Mouse (Mus musculus) lung, postnatal 10 days (tissue): ENCODE data around the gene Ccng2.
A peak's percentile ranks its signal among the peaks of the same experiment; 100 is the strongest.

ENCODE experiments used
- DNase-seq: peaks from one replicate; pipeline ENCODE4 v3.0.0; 2021

Ccng2 gene

GRCm38 (mm10) chr5:93264136-93264700, 2.8 kb upstream of the Ccng2 start:
- no peak for DNase-seq

GRCm38 (mm10) chr5:93265164-93265800, 1.8 kb upstream of the Ccng2 start:
- DNase-seq: peak; percentile 19

- peak; percentile 26 for DNase-seq
Measured at GRCm38 (mm10) chr5:93265801-93266580, 1.1 kb upstream of the Ccng2 start.

GRCm38 (mm10) chr5:93267851-93268606, 972 bp downstream of the Ccng2 start:
- DNase-seq: peak; percentile 93

- DNase-seq: no peak
Measured at GRCm38 (mm10) chr5:93270095-93270494, 3.0 kb downstream of the Ccng2 start.

- no peak for DNase-seq
Measured at GRCm38 (mm10) chr5:93270721-93271120, 3.7 kb downstream of the Ccng2 start.

- peak; percentile 71 for DNase-seq
Measured at GRCm38 (mm10) chr5:93282446-93283107, 15.5 kb downstream of the Ccng2 start.

GRCm38 (mm10) chr5:93283109-93283508, 16.1 kb downstream of the Ccng2 start:
- DNase-seq: peak; percentile 59

GRCm38 (mm10) chr5:93288553-93288952, 21.5 kb downstream of the Ccng2 start:
- DNase-seq: no peak

GRCm38 (mm10) chr5:93290282-93290681, 23.2 kb downstream of the Ccng2 start:
- no peak for DNase-seq

- DNase-seq: peak; percentile 7
Measured at GRCm38 (mm10) chr5:93296341-93296746, 29.3 kb downstream of the Ccng2 start.

GRCm38 (mm10) chr5:93296754-93297153, 29.7 kb downstream of the Ccng2 start:
- DNase-seq: no peak

GRCm38 (mm10) chr5:93297311-93297710, 30.3 kb downstream of the Ccng2 start:
- DNase-seq: no peak

- no peak for DNase-seq
Measured at GRCm38 (mm10) chr5:93305126-93305830, 38.2 kb downstream of the Ccng2 start.

GRCm38 (mm10) chr5:93308909-93309308, 41.9 kb downstream of the Ccng2 start:
- DNase-seq: no peak

GRCm38 (mm10) chr5:93323320-93324001, 56.4 kb downstream of the Ccng2 start:
- DNase-seq: peak; percentile 33
